Mouse (Mus musculus) urinary bladder, adult 2 months (tissue): ENCODE measurements around the gene Zdhhc18. TPM values are rescaled to one million over a fixed set of nuclear protein-coding genes. Genes with fewer than 3 reads are reported as not detected.
A peak's percentile ranks its signal among the peaks of the same experiment; 100 is the strongest.

Source experiments
- DNase-seq: peaks from one replicate; pipeline ENCODE4 v3.0.0; 2022; ENCODE audit warnings: low spot score
- polyA plus RNA-seq: library from polyadenylated mRNA; depleted of rRNA; stranded (reverse); fragments of >200 nt; gene quantifications from 2 replicates; pipeline ENCODE4 v1.2.3, GENCODE M21; 2012

The Zdhhc18 gene
- polyA plus RNA-seq, 1 experiment, result 17.8 TPM

GRCm38 (mm10) chr4:133603056-133603455 lies 46.9 kb downstream of the Zdhhc18 start:
- no peak for DNase-seq

- peak; percentile 83 for DNase-seq
Observed at GRCm38 (mm10) chr4:133601721-133602218, 48.2 kb downstream of the Zdhhc18 start, which contains the start of gene Sfn. Gene Sfn (minus strand): TSS chr4:133602168.

- no peak for DNase-seq
Observed at GRCm38 (mm10) chr4:133600306-133600705, 49.6 kb downstream of the Zdhhc18 start.

GRCm38 (mm10) chr4:133599571-133600073 lies 50.3 kb downstream of the Zdhhc18 start:
- DNase-seq, result peak; percentile 94

- no peak for DNase-seq
Observed at GRCm38 (mm10) chr4:133599116-133599515, 50.8 kb downstream of the Zdhhc18 start.

- DNase-seq, result peak; percentile 28
Observed at GRCm38 (mm10) chr4:133598616-133599015, 51.3 kb downstream of the Zdhhc18 start.

- no peak for DNase-seq
Observed at GRCm38 (mm10) chr4:133596084-133596483, 53.9 kb downstream of the Zdhhc18 start.

GRCm38 (mm10) chr4:133595538-133595937 lies 54.4 kb downstream of the Zdhhc18 start:
- DNase-seq, result no peak

GRCm38 (mm10) chr4:133592570-133592969 lies 57.4 kb downstream of the Zdhhc18 start:
- DNase-seq, result no peak

GRCm38 (mm10) chr4:133584059-133584951 lies 65.6 kb downstream of the Zdhhc18 start, which contains the start of gene Gpn2:
Gene Gpn2 (plus strand): TSS chr4:133584362.
- DNase-seq, result peak; percentile 52

GRCm38 (mm10) chr4:133583690-133584058 lies 66.3 kb downstream of the Zdhhc18 start:
- DNase-seq, result no peak

GRCm38 (mm10) chr4:133577983-133578382 lies 72.0 kb downstream of the Zdhhc18 start:
- DNase-seq, result no peak

GRCm38 (mm10) chr4:133574843-133575202 lies 75.1 kb downstream of the Zdhhc18 start:
- no peak for DNase-seq

- DNase-seq, result peak; percentile 81
Observed at GRCm38 (mm10) chr4:133574070-133574842, 75.7 kb downstream of the Zdhhc18 start, which contains the start of gene Gpatch3. Gene Gpatch3 (plus strand): TSS chr4:133574745.

GRCm38 (mm10) chr4:133570066-133570466 lies 79.9 kb downstream of the Zdhhc18 start:
- no peak for DNase-seq

- no peak for DNase-seq
Observed at GRCm38 (mm10) chr4:133569291-133570065, 80.5 kb downstream of the Zdhhc18 start.

GRCm38 (mm10) chr4:133567251-133567650 lies 82.7 kb downstream of the Zdhhc18 start:
- DNase-seq, result no peak

GRCm38 (mm10) chr4:133563123-133563571 lies 86.8 kb downstream of the Zdhhc18 start:
- DNase-seq, result no peak

GRCm38 (mm10) chr4:133561622-133562021 lies 88.3 kb downstream of the Zdhhc18 start:
- DNase-seq, result no peak

- DNase-seq, result no peak
Observed at GRCm38 (mm10) chr4:133559846-133560245, 90.1 kb downstream of the Zdhhc18 start.

GRCm38 (mm10) chr4:133557041-133557717 lies 92.8 kb downstream of the Zdhhc18 start:
- DNase-seq, result no peak
